Mouse (Mus musculus) megakaryocyte, adult 5-6 weeks (primary cell): ENCODE results near the gene Mia2. TPM values are rescaled to one million over a fixed set of nuclear protein-coding genes. Genes with fewer than 3 reads are reported as not detected.

ENCODE experiments used
- ATAC-seq: 2 replicates; pipeline ENCODE4 v1.8.0; 2016; ENCODE audit warnings: mild to moderate bottlenecking, inconsistent platforms; ENCODE audit not compliant: poor library complexity, severe bottlenecking
- total RNA-seq, 2 experiments: library from RNA; stranded (forward) in 1 of 2; stranded (reverse) in 1 of 2; fragments of 153-499, 151-499 nt in 1 of 2; fragments of 221-1000, 200-1000 nt in 1 of 2; gene quantifications; 2 replicates each; pipeline versions ENCODE4 v1.2.3 to v1.2.4; 2015 to 2017

The Mia2 gene
- total RNA-seq, 2 experiments from 2014 or later, result 263 to 268 TPM

GRCm38 (mm10) chr12:59093543-59093942 lies 2.1 kb upstream of the Mia2 start:
- no peak for ATAC-seq

- ATAC-seq, result no peak
Measured at GRCm38 (mm10) chr12:59104771-59105170, 9.2 kb downstream of the Mia2 start.

- no peak for ATAC-seq
Measured at GRCm38 (mm10) chr12:59105914-59106313, 10.3 kb downstream of the Mia2 start.

GRCm38 (mm10) chr12:59106491-59106890 lies 10.9 kb downstream of the Mia2 start:
- no peak for ATAC-seq

- ATAC-seq, result no peak
Measured at GRCm38 (mm10) chr12:59107926-59108325, 12.3 kb downstream of the Mia2 start.

GRCm38 (mm10) chr12:59117184-59117583 lies 21.6 kb downstream of the Mia2 start:
- ATAC-seq, result no peak

GRCm38 (mm10) chr12:59125426-59125825 lies 29.8 kb downstream of the Mia2 start:
- no peak for ATAC-seq

- no peak for ATAC-seq
Measured at GRCm38 (mm10) chr12:59128501-59128900, 32.9 kb downstream of the Mia2 start.

GRCm38 (mm10) chr12:59129038-59129437 lies 33.4 kb downstream of the Mia2 start:
- no peak for ATAC-seq

GRCm38 (mm10) chr12:59129592-59129991 lies 34.0 kb downstream of the Mia2 start:
- no peak for ATAC-seq

GRCm38 (mm10) chr12:59130249-59130648 lies 34.6 kb downstream of the Mia2 start:
- ATAC-seq, result peak; percentile 55

- peak; percentile 84 for ATAC-seq
Measured at GRCm38 (mm10) chr12:59130651-59131577, 35.3 kb downstream of the Mia2 start.

GRCm38 (mm10) chr12:59131578-59131946 lies 36.0 kb downstream of the Mia2 start:
- ATAC-seq, result no peak

GRCm38 (mm10) chr12:59132462-59132861 lies 36.9 kb downstream of the Mia2 start:
- peak; percentile 28 for ATAC-seq

- ATAC-seq, result no peak
Measured at GRCm38 (mm10) chr12:59132940-59133339, 37.3 kb downstream of the Mia2 start.

GRCm38 (mm10) chr12:59133437-59133999 lies 37.9 kb downstream of the Mia2 start:
- no peak for ATAC-seq

- ATAC-seq, result no peak
Measured at GRCm38 (mm10) chr12:59135096-59135495, 39.5 kb downstream of the Mia2 start.

- no peak for ATAC-seq
Measured at GRCm38 (mm10) chr12:59135533-59136300, 40.1 kb downstream of the Mia2 start.

GRCm38 (mm10) chr12:59137031-59137430 lies 41.4 kb downstream of the Mia2 start:
- no peak for ATAC-seq

GRCm38 (mm10) chr12:59139372-59139771 lies 43.8 kb downstream of the Mia2 start:
- 0 out of 2 replicates have a peak, but pooled peaks have one; percentile 27 for ATAC-seq

GRCm38 (mm10) chr12:59145130-59145529 lies 49.5 kb downstream of the Mia2 start:
- ATAC-seq, result no peak
